Mouse (Mus musculus) lung, postnatal 4 days (tissue): Measurements from ENCODE around the gene Slc1a7.
A peak's percentile ranks its signal among the peaks of the same experiment; 100 is the strongest.

Source experiments
- DNase-seq, 2 experiments: peaks; one replicate each; pipeline ENCODE4 v3.0.0; 2021

The Slc1a7 gene

DNA sequence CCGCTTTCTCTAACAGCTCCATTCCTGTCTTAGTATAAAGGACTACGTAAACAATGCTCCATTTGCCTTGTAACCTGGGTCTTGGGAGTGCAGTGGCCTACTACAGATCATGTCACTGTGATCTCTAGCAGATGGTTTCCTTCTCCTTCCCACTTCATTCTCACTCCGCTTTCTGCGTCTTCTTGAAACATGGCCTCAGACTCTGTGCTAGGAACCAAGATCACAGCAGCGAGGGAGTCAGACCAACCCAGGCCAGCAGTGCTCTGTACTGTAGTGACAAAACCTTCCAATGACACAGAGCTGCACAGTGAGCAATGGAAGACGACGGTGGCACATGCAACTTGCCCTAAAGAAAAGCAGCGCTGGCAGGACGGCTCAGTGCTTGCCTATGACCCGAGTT is 87.7 kb downstream of the Slc1a7 start:
- DNase-seq = peak in 1 of 2 experiments; percentile 37

DNA sequence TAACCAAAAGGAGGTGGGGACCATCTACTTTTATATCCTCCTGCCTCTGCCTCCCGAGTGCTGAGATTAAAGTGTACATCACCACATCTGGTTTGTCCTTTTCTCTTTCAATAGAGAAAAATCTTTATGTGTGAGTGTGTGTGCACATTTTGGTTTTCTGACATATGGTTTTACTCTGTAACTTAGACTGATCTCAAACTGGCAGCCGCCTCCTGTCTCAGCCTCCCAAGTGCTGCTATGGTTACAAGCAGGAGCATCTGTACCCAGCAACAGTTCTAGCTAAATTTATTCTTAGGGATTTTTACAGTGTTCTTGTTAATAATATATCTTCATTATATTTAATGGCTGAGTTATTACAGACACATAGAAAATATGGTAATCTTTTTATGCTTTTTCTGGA is 89.1 kb downstream of the Slc1a7 start:
- DNase-seq = no peak

- DNase-seq = peak in 1 of 2 experiments; percentile 44
Measured at GRCm38 (mm10) chr4:108058166-108058565, 90.0 kb downstream of the Slc1a7 start.

DNA sequence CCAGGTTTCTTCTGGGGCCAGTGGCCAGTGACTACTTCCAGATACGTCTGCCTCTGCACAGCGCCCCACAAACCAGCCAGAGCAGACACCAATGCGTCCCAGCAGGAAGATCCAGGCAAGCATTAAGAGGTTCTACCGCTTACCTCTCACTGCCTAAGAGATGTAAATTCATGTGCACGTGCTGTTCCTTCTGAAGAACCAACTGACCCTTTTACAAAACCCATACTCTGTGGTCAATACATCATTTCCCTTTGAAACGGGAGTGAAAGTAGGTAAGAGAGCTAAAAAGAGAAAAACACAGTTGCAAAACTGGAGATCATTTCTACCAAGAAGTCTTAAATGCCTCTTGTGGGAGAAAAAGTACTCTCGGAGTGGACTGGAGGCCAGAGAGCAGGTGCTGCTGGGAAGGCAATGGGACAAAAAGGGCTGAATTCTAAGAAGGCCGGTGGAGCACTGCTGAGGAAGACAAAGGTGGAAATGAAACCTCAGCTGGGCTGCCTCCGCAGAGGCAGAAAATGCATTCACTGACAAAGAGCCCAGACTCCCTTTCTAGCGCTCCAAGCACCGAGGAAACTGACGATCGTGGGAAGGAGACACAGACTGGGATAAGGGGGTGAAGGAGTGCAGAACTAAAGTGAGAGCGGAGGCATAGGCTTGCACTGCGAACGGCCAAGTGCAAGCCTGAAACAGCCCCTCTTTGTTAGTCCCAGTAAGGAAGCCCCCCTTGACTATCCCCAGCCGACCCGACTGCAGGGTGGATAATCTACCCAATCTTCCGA is 91.7 kb downstream of the Slc1a7 start:
- no peak for DNase-seq

- no peak for DNase-seq
Measured at GRCm38 (mm10) chr4:108060774-108061173, 92.6 kb downstream of the Slc1a7 start.

GRCm38 (mm10) chr4:108062524-108062923 is 94.4 kb downstream of the Slc1a7 start:
- DNase-seq = no peak
